ENCODE assay signal across 8 mouse cellular contexts in the genomic region with DNA sequence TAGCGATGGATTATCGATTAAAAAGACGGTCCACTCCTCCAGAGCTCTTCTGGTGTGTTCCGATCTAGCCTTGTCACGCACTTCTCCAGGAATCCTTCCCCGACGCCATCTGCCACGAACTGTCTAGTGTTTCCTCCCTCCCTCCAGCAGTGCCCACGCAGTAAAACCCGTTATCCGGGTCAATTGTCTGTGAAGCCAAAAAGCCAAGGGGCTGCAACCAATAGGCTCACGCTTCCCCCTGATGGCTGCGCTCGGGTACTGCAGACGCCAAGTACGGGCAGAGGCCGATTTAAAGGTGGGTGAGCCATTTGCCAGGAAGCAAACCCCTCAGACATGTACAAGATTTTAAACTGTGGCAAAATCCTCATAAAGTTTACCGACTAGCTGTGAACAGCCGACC. TPM values are rescaled to one million over a fixed set of nuclear protein-coding genes. Genes with fewer than 3 reads are reported as not detected.
DNase-seq lines count a peak whose midpoint lies in the region; ATAC-seq and TF ChIP-seq lines count a peak whose summit lies in the region.

No protein-coding gene starts in this region.

- H3K4me3 ChIP-seq in gastrocnemius, adult 2 months = no peak overlapping the region
- no peak overlapping the region for H3K4me3 ChIP-seq in embryonic facial prominence, embryonic 11.5 days (ENCODE audit: low read depth, low read length)
- peak overlapping the region; percentile 13; the same call in 1 of the 2 replicates for H3K4me3 ChIP-seq in hindbrain, embryonic 13.5 days
- H3K4me3 ChIP-seq in midbrain, embryonic 10.5 days = peak overlapping the region; percentile 35

- no peaks in the 10 kb centered on the region for H3K4me1 ChIP-seq in embryonic facial prominence, embryonic 11.5 days (ENCODE audit: control insufficient read depth, insufficient read depth, low read length)
- H3K4me1 ChIP-seq in hindbrain, embryonic 13.5 days (replicated peaks) = peaks cover 19% of the 10 kb centered on the region
- peaks cover 60% of the 10 kb centered on the region for H3K4me1 ChIP-seq in midbrain, embryonic 10.5 days

- H3K4me2 ChIP-seq in embryonic facial prominence, embryonic 11.5 days (ENCODE audit: low read depth, low read length) = peak overlapping the region; percentile 34
- H3K4me2 ChIP-seq in hindbrain, embryonic 13.5 days = peak overlapping the region; percentile 36

- no peaks in the 10 kb centered on the region for H3K27me3 ChIP-seq in embryonic facial prominence, embryonic 11.5 days (ENCODE audit: control insufficient read depth, insufficient read depth, low read length)
- H3K27me3 ChIP-seq in hindbrain, embryonic 13.5 days = peaks cover 52% of the 10 kb centered on the region
- H3K27me3 ChIP-seq in midbrain, embryonic 10.5 days (ENCODE audit: low read depth, poor library complexity, severe bottlenecking) = peaks cover 85% of the 10 kb centered on the region

- 15% methylated on average over 19 of the region's 19 CpGs for WGBS in embryonic facial prominence, embryonic 11.5 days
- 13% methylated on average over 19 of the region's 19 CpGs for WGBS in hindbrain, embryonic 13.5 days
- 13% methylated on average over 19 of the region's 19 CpGs for WGBS in midbrain, embryonic 10.5 days

- H3K9ac ChIP-seq in embryonic facial prominence, embryonic 11.5 days (replicated peaks; ENCODE audit: low read length) = no peak overlapping the region
- H3K9ac ChIP-seq in hindbrain, embryonic 13.5 days = peak overlapping the region; percentile 55

- no peaks in the 10 kb centered on the region for H3K9me3 ChIP-seq in embryonic facial prominence, embryonic 11.5 days (replicated peaks; ENCODE audit: control insufficient read depth, low read length)
- H3K9me3 ChIP-seq in hindbrain, embryonic 13.5 days = no peaks in the 10 kb centered on the region
- no peaks in the 10 kb centered on the region for H3K9me3 ChIP-seq in midbrain, embryonic 10.5 days (replicated peaks)

- peak; percentile 62 for DNase-seq in gastrocnemius, adult 2 months
- DNase-seq in gastrocnemius, adult 8-10 months (ENCODE audit: low spot score in 2 of 2) = no peak
- DNase-seq in adrenal gland, postnatal 10 days = peak; percentile 86
- peak; percentile 85 for DNase-seq in embryonic facial prominence, embryonic 11.5 days (ENCODE audit: low spot score)
- DNase-seq in left cerebral cortex, postnatal 10 days (ENCODE audit: extremely low spot score in 1 of 2, low spot score in 2 of 2) = peak; percentile 38 to 79
- peak; percentile 82 for DNase-seq in midbrain, embryonic 10.5 days (ENCODE audit: low spot score)
- DNase-seq in spleen, postnatal 10 days (ENCODE audit: low spot score in 2 of 2) = peak; percentile 24 to 68

- no peak overlapping the region for H3K27ac ChIP-seq in gastrocnemius, adult 2 months
- no peak overlapping the region for H3K27ac ChIP-seq in embryonic facial prominence, embryonic 11.5 days (replicated peaks; ENCODE audit: low read depth, low read length)
- H3K27ac ChIP-seq in hindbrain, embryonic 13.5 days = 0 out of 2 replicates have a peak overlapping the region, but pooled peaks have one; percentile 52
- H3K27ac ChIP-seq in midbrain, embryonic 10.5 days (replicated peaks) = peak overlapping the region; percentile 46; the same call in 1 of the 2 replicates

- 0 out of 2 replicates have a peak, but pooled peaks have one; percentile 31 for ATAC-seq in embryonic facial prominence, embryonic 11.5 days (replicated peaks; ENCODE audit: insufficient number of reproducible peaks, low FRiP score, low TSS enrichment, low read depth)
- ATAC-seq in hindbrain, embryonic 13.5 days (ENCODE audit: low FRiP score) = no peak

- H3K36me3 ChIP-seq in embryonic facial prominence, embryonic 11.5 days (replicated peaks; ENCODE audit: control insufficient read depth, insufficient read depth, low read depth, low read length) = no peaks in the 10 kb centered on the region
- H3K36me3 ChIP-seq in hindbrain, embryonic 13.5 days = peaks cover 9% of the 10 kb centered on the region; the same call in 1 of the 2 replicates
- H3K36me3 ChIP-seq in midbrain, embryonic 10.5 days = no peaks in the 10 kb centered on the region

- intact Hi-C loops in gastrocnemius, adult 2 months (cut with DNase I) = loop anchor here (1.0 to 10.0 kb wide), 2 partner anchors 189 to 214 kb away; no protein-coding TSS in a partner anchor
- intact Hi-C loops in left cerebral cortex, postnatal 10 days (cut with DNase I) = loop anchor here (5.0 kb wide), 1 partner anchor 87 kb away; a partner anchor contains a TSS

- TF ChIP-seq CTCF in gastrocnemius, adult 2 months (IDR thresholded peaks at IDR 0.05) = peak; percentile 62

RNA-seq across cellular contexts. Expression of a gene that starts 20.3 kb away (rescaled TPM):
- not detected for total RNA-seq in gastrocnemius, adult 2 months (2021)
- not detected for total RNA-seq in gastrocnemius, adult 8-10 months (2022)
- total RNA-seq in adrenal gland, postnatal 10 days (2021) = not detected
- polyA plus RNA-seq in embryonic facial prominence, embryonic 11.5 days (2014; fragmentation: Nextera tagmentation; extraction: Ambion mirVana) = not detected in 2 replicates
- 0.78 and 1.2 TPM in 2 replicates for polyA plus RNA-seq in hindbrain, embryonic 13.5 days (2015; fragmentation: Nextera tagmentation; extraction: Ambion mirVana)
- not detected for total RNA-seq in left cerebral cortex, postnatal 10 days (2021)
- 0.06 and 0.12 TPM in 2 replicates for polyA plus RNA-seq in midbrain, embryonic 10.5 days (2016; fragmentation: Nextera tagmentation; extraction: Ambion mirVana)

RNA-seq across cellular contexts. Expression of a gene that starts 34.3 kb away (rescaled TPM):
- total RNA-seq in gastrocnemius, adult 2 months (2021) = under 1 TPM; 0.17 to 0.18 TPM
- under 1 TPM in 3 of 4 experiments, not detected in 1; 0.15 to 0.99 (median 0.20) TPM for total RNA-seq in gastrocnemius, adult 8-10 months (2022)
- total RNA-seq in adrenal gland, postnatal 10 days (2021) = 1 to 10 TPM; 3.4 to 4.8 TPM
- 27.9 and 31.6 TPM in 2 replicates for polyA plus RNA-seq in embryonic facial prominence, embryonic 11.5 days (2014; fragmentation: Nextera tagmentation; extraction: Ambion mirVana)
- polyA plus RNA-seq in hindbrain, embryonic 13.5 days (2015; fragmentation: Nextera tagmentation; extraction: Ambion mirVana) = 35.5 and 37.7 TPM in 2 replicates
- 100 to 1,000 TPM; 154 to 161 TPM for total RNA-seq in left cerebral cortex, postnatal 10 days (2021)
- 17.7 and 22.0 TPM in 2 replicates for polyA plus RNA-seq in midbrain, embryonic 10.5 days (2016; fragmentation: Nextera tagmentation; extraction: Ambion mirVana)

Comparison
In these comparisons a context has a peak if more than half of its experiments do, and no peak if none do; other contexts are left out.
1. DNase-seq: peak in gastrocnemius, adult 2 months (single experiment), adrenal gland, postnatal 10 days (single experiment), embryonic facial prominence, embryonic 11.5 days (single experiment), left cerebral cortex, postnatal 10 days (2 of 2), midbrain, embryonic 10.5 days (single experiment) and spleen, postnatal 10 days (2 of 2); none in gastrocnemius, adult 8-10 months (0 of 2).
2. H3K27ac ChIP-seq: peak in hindbrain, embryonic 13.5 days (single experiment) and midbrain, embryonic 10.5 days (single experiment); none in gastrocnemius, adult 2 months (single experiment) and embryonic facial prominence, embryonic 11.5 days (single experiment).
3. H3K4me3 ChIP-seq: peak in hindbrain, embryonic 13.5 days (single experiment) and midbrain, embryonic 10.5 days (single experiment); none in gastrocnemius, adult 2 months (single experiment) and embryonic facial prominence, embryonic 11.5 days (single experiment).
4. RNA of a gene that starts 34.3 kb away (total RNA-seq): 154 to 161 TPM in left cerebral cortex, postnatal 10 days; 3.4 to 4.8 TPM in adrenal gland, postnatal 10 days, 0.15 to 0.99 TPM in gastrocnemius, adult 8-10 months and 0.17 to 0.18 TPM in gastrocnemius, adult 2 months; every median in the first group is over 10 times any median in the second.